ENCODE assay signal across 12 mouse cellular contexts in genomic region chr11:6442566-6442965, GRCm38 (mm10). TPM values are rescaled to one million over a fixed set of nuclear protein-coding genes. Genes with fewer than 3 reads are reported as not detected.
DNase-seq lines count a peak whose midpoint lies in the region; ATAC-seq and TF ChIP-seq lines count a peak whose summit lies in the region.
"Had no signal": no experiment of that assay in that cellular context is flagged by ENCODE, and none has a peak within 500 bp of the region (broad histone marks: within the 10 kb centered on the region; RNA-seq: fewer than 3 reads in every experiment).

No protein-coding gene starts in this region.

- WGBS in heart, embryonic 16.5 days: 95% methylated on average over 4 of the region's 4 CpGs
- 94% methylated on average over 4 of the region's 4 CpGs for WGBS in lung, embryonic 16.5 days
- WGBS in kidney, embryonic 15.5 days: 95% methylated on average over 4 of the region's 4 CpGs

- no peak overlapping the region for H3K27ac ChIP-seq in heart, embryonic 16.5 days (ENCODE audit: low read length)
- no peak overlapping the region for H3K27ac ChIP-seq in lung, embryonic 16.5 days (ENCODE audit: low read length)
- H3K27ac ChIP-seq in kidney, embryonic 15.5 days: no peak overlapping the region
- H3K27ac ChIP-seq: left cerebral cortex, adult 2 months had no signal

- H3K4me1 ChIP-seq in heart, embryonic 16.5 days (ENCODE audit: control insufficient read depth, insufficient read depth, low read length): peaks cover 17% of the 10 kb centered on the region; the same call in 1 of the 2 replicates
- peaks cover 8% of the 10 kb centered on the region; the same call in 1 of the 2 replicates for H3K4me1 ChIP-seq in lung, embryonic 16.5 days (replicated peaks; ENCODE audit: control insufficient read depth, insufficient read depth, low read length)
- peaks cover 13% of the 10 kb centered on the region for H3K4me1 ChIP-seq in kidney, embryonic 15.5 days

- H3K27me3 ChIP-seq in heart, embryonic 16.5 days (ENCODE audit: control insufficient read depth, insufficient read depth, low read length): no peaks in the 10 kb centered on the region
- no peaks in the 10 kb centered on the region for H3K27me3 ChIP-seq in lung, embryonic 16.5 days (ENCODE audit: control insufficient read depth, insufficient read depth, low read depth, low read length)
- no peaks in the 10 kb centered on the region for H3K27me3 ChIP-seq in kidney, embryonic 15.5 days
- no peaks in the 10 kb centered on the region for H3K27me3 ChIP-seq in myocyte (ENCODE audit: control insufficient read depth, insufficient read depth, insufficient read length)

- intact Hi-C loops in heart, postnatal 14 days (cut with DNase I): no loop called here

- DNase-seq in heart, postnatal 14 days: no peak
- DNase-seq in lung, postnatal 10 days: no peak
- no peak for DNase-seq in ovary, postnatal 14 days (ENCODE audit: low spot score)
- DNase-seq in spleen, adult 18-20 months: no peak
- DNase-seq: thymus, adult 18-20 months had no signal

- H3K79me2 ChIP-seq in myocyte (ENCODE audit: control insufficient read depth, insufficient read depth): peaks cover 51% of the 10 kb centered on the region

- H3K36me3 ChIP-seq in heart, embryonic 16.5 days (ENCODE audit: control insufficient read depth, insufficient read depth): peaks cover 13% of the 10 kb centered on the region; the same call in 1 of the 2 replicates
- peaks cover 13% of the 10 kb centered on the region for H3K36me3 ChIP-seq in lung, embryonic 16.5 days (ENCODE audit: control insufficient read depth, insufficient read depth, low read length)
- peaks cover 27% of the 10 kb centered on the region for H3K36me3 ChIP-seq in kidney, embryonic 15.5 days
- H3K36me3 ChIP-seq in myocyte (ENCODE audit: control insufficient read depth, insufficient read depth): no peaks in the 10 kb centered on the region

- H3K9me3 ChIP-seq in heart, embryonic 16.5 days (replicated peaks; ENCODE audit: control insufficient read depth, low read length): no peaks in the 10 kb centered on the region
- no peaks in the 10 kb centered on the region for H3K9me3 ChIP-seq in lung, embryonic 16.5 days (ENCODE audit: control insufficient read depth, low read length)
- H3K9me3 ChIP-seq in kidney, embryonic 15.5 days (replicated peaks): no peaks in the 10 kb centered on the region; the same call in 1 of the 2 replicates

- H3K4me3 ChIP-seq in heart, embryonic 16.5 days (ENCODE audit: low read length): no peak overlapping the region
- H3K4me3 ChIP-seq in lung, embryonic 16.5 days (ENCODE audit: low read length): no peak overlapping the region
- H3K4me3 ChIP-seq in kidney, embryonic 15.5 days (replicated peaks): peak overlapping the region; percentile 83; the same call in 1 of the 2 replicates
- H3K4me3 ChIP-seq in myocyte: peak overlapping the region; percentile 50

- TF ChIP-seq POLR2A in myocyte (IDR thresholded peaks at IDR 0.05; ENCODE audit: insufficient read length, low read depth): no peak

- no peak for ATAC-seq in heart, embryonic 16.5 days (replicated peaks; ENCODE audit: extremely low read depth, insufficient read depth, low FRiP score)
- ATAC-seq in lung, embryonic 16.5 days (ENCODE audit: low read depth): no peak
- ATAC-seq in kidney, embryonic 15.5 days (replicated peaks; ENCODE audit: low FRiP score): no peak
- ATAC-seq: forebrain, embryonic 16.5 days; inflammation-experienced regulatory T-cells, adult 6 months had no signal

- no peak overlapping the region for H3K9ac ChIP-seq in heart, embryonic 16.5 days (ENCODE audit: low read length)
- H3K9ac ChIP-seq in lung, embryonic 16.5 days (ENCODE audit: low read length): no peak overlapping the region
- H3K9ac ChIP-seq in kidney, embryonic 15.5 days: no peak overlapping the region

- H3K4me2 ChIP-seq in heart, embryonic 16.5 days (ENCODE audit: low read depth, low read length): peak overlapping the region; percentile 68; the same call in 1 of the 2 replicates
- H3K4me2 ChIP-seq in lung, embryonic 16.5 days (ENCODE audit: low read depth, low read length): peak overlapping the region; percentile 68; the same call in 1 of the 2 replicates
- peak overlapping the region; percentile 66; the same call in 1 of the 2 replicates for H3K4me2 ChIP-seq in kidney, embryonic 15.5 days
- no peak overlapping the region for H3K4me2 ChIP-seq in myocyte (ENCODE audit: low read depth)

- H3ac ChIP-seq in myocyte (ENCODE audit: control insufficient read depth, insufficient read length): no peak overlapping the region

TF ChIP-seq in myocyte, 11 proteins besides CTCF, POLR2A, EP300 and RAD21:
- TF ChIP-seq MYOD1 (IDR thresholded peaks at IDR 0.05; ENCODE audit: control insufficient read depth in 1 of 3, insufficient read length in 2 of 3, low read depth in 2 of 3) (no peak), TCF3 (IDR thresholded peaks at IDR 0.05; ENCODE audit: insufficient read length, low read depth) (no peak), REST (IDR thresholded peaks at IDR 0.05; ENCODE audit: insufficient read depth, insufficient read length) (no peak), TCF12 (IDR thresholded peaks at IDR 0.05; ENCODE audit: insufficient read depth, poor library complexity, severe bottlenecking) (no peak), E2F4 (IDR thresholded peaks at IDR 0.05; ENCODE audit: insufficient read depth) (no peak), POLR2AphosphoS2 (IDR thresholded peaks at IDR 0.05; ENCODE audit: insufficient read length, low read depth) (no peak), SRF (IDR thresholded peaks at IDR 0.05; ENCODE audit: control insufficient read depth, insufficient read length, low read depth) (no peak), USF1 (IDR thresholded peaks at IDR 0.05; ENCODE audit: low read depth) (no peak)

RNA-seq across cellular contexts. Expression of gene H2afv, which starts 1.7 kb away (rescaled TPM):
- 327 and 358 TPM in 2 replicates for polyA plus RNA-seq in heart, embryonic 16.5 days (2015; fragmentation: Nextera tagmentation; extraction: Ambion mirVana)
- total RNA-seq in heart, postnatal 14 days (2021): 10 to 100 TPM; 57.1 to 59.4 TPM
- 581 and 621 TPM in 2 replicates for polyA plus RNA-seq in lung, embryonic 16.5 days (2015; fragmentation: Nextera tagmentation; extraction: Ambion mirVana)
- polyA plus RNA-seq in kidney, embryonic 15.5 days (2015; fragmentation: Nextera tagmentation; extraction: Ambion mirVana): 552 and 602 TPM in 2 replicates
- 175 TPM for polyA plus RNA-seq in myocyte (2012; fragmentation: generic; extraction: Trizol)

RNA-seq across cellular contexts. Expression of gene Ppia, which starts 27.3 kb away (rescaled TPM):
- polyA plus RNA-seq in heart, embryonic 16.5 days (2015; fragmentation: Nextera tagmentation; extraction: Ambion mirVana): 3,856 and 4,038 TPM in 2 replicates
- total RNA-seq in heart, postnatal 14 days (2021): 100 to 1,000 TPM; 500 to 603 TPM
- 5,388 and 5,620 TPM in 2 replicates for polyA plus RNA-seq in lung, embryonic 16.5 days (2015; fragmentation: Nextera tagmentation; extraction: Ambion mirVana)
- 5,533 and 6,211 TPM in 2 replicates for polyA plus RNA-seq in kidney, embryonic 15.5 days (2015; fragmentation: Nextera tagmentation; extraction: Ambion mirVana)
- polyA plus RNA-seq in myocyte (2012; fragmentation: generic; extraction: Trizol): 3,065 TPM

RNA-seq across cellular contexts. Expression of gene Purb, which starts 33.2 kb away (rescaled TPM):
- polyA plus RNA-seq in heart, embryonic 16.5 days (2015; fragmentation: Nextera tagmentation; extraction: Ambion mirVana): 22.1 and 24.2 TPM in 2 replicates
- 10 to 100 TPM; 49.6 to 53.0 TPM for total RNA-seq in heart, postnatal 14 days (2021)
- 31.2 and 32.6 TPM in 2 replicates for polyA plus RNA-seq in lung, embryonic 16.5 days (2015; fragmentation: Nextera tagmentation; extraction: Ambion mirVana)
- 29.2 and 29.6 TPM in 2 replicates for polyA plus RNA-seq in kidney, embryonic 15.5 days (2015; fragmentation: Nextera tagmentation; extraction: Ambion mirVana)
- 33.2 TPM for polyA plus RNA-seq in myocyte (2012; fragmentation: generic; extraction: Trizol)

RNA-seq across cellular contexts. Expression of gene Zmiz2, which starts 53.7 kb away (rescaled TPM):
- 7.4 and 8.7 TPM in 2 replicates for polyA plus RNA-seq in heart, embryonic 16.5 days (2015; fragmentation: Nextera tagmentation; extraction: Ambion mirVana)
- total RNA-seq in heart, postnatal 14 days (2021): 10 to 100 TPM; 41.1 to 42.5 TPM
- polyA plus RNA-seq in lung, embryonic 16.5 days (2015; fragmentation: Nextera tagmentation; extraction: Ambion mirVana): 9.3 and 10.9 TPM in 2 replicates
- 11.4 and 12.4 TPM in 2 replicates for polyA plus RNA-seq in kidney, embryonic 15.5 days (2015; fragmentation: Nextera tagmentation; extraction: Ambion mirVana)
- polyA plus RNA-seq in myocyte (2012; fragmentation: generic; extraction: Trizol): 37.1 TPM

Comparison
In these comparisons a context has a peak if more than half of its experiments do, and no peak if none do; other contexts are left out.
1. H3K4me3 ChIP-seq: peak in kidney, embryonic 15.5 days (single experiment) and myocyte (single experiment); none in heart, embryonic 16.5 days (single experiment) and lung, embryonic 16.5 days (single experiment).